Mouse (Mus musculus) intestine, embryonic 14.5 days (tissue): ENCODE results near the gene Slc31a1. TPM values are rescaled to one million over a fixed set of nuclear protein-coding genes. Genes with fewer than 3 reads are reported as not detected.

Experiments
- ATAC-seq: fragments of 200-750 bp; cut with Nextera tagmentation; replicated peaks from 2 replicates; pipeline ENCODE4 v1.8.0; 2017; ENCODE audit warnings: low read depth, moderate number of reproducible peaks, moderate TSS enrichment, moderate library complexity; ENCODE audit not compliant: low FRiP score, low TSS enrichment
- DNase-seq: peaks from one replicate; pipeline ENCODE4 v3.0.0-alpha.2; 2018; ENCODE audit warnings: low spot score
- H3K27ac ChIP-seq: fragments of 300-500 bp; sonication (generic); 2 replicates; pipeline ENCODE4 v1.5.1; 2014; ENCODE audit warnings: low read depth, mild to moderate bottlenecking, control low read depth
- H3K27me3 ChIP-seq: fragments of 300-500 bp; sonication (generic); replicated peaks from 2 replicates; pipeline ENCODE4 v1.6.1; 2014; ENCODE audit warnings: low read length, control low read depth; ENCODE audit not compliant: control insufficient read depth, insufficient read depth
- H3K36me3 ChIP-seq: fragments of 300-500 bp; sonication (generic); 2 replicates; pipeline ENCODE4 v1.6.1; 2014; ENCODE audit warnings: low read length, control low read depth; ENCODE audit not compliant: control insufficient read depth, insufficient read depth
- H3K4me1 ChIP-seq: fragments of 300-500 bp; sonication (generic); replicated peaks from 2 replicates; pipeline ENCODE4 v1.6.1; 2014; ENCODE audit warnings: low read length, control low read depth, mixed read lengths; ENCODE audit not compliant: control insufficient read depth, insufficient read depth
- H3K4me2 ChIP-seq: fragments of 300-500 bp; sonication (generic); 2 replicates; pipeline ENCODE4 v1.6.1; 2014; ENCODE audit warnings: low read length
- H3K4me3 ChIP-seq: fragments of 300-500 bp; sonication (generic); 2 replicates; pipeline ENCODE4 v1.5.1; 2014; ENCODE audit warnings: low read depth, low read length, control low read depth, mixed read lengths
- H3K9ac ChIP-seq: fragments of 300-500 bp; sonication (generic); 2 replicates; pipeline ENCODE4 v1.6.1; 2014; ENCODE audit warnings: mild to moderate bottlenecking, low read length
- H3K9me3 ChIP-seq: fragments of 300-500 bp; sonication (generic); 2 replicates; pipeline ENCODE4 v1.6.1; 2016; ENCODE audit warnings: low read length, control low read depth; ENCODE audit not compliant: control insufficient read depth
- WGBS: fragments of 180-500 bp; shearing (Covaris S2); extraction: QIAGEN DNeasy Blood & Tissue Kit; methylation state at CpG from one replicate; pipeline ENCODE4 v1.1.7; 2014; 5-methylcytosine and 5-hydroxymethylcytosine counted together
- polyA plus RNA-seq: library from polyadenylated mRNA; unstranded; fragments of >200 nt; fragmentation: Nextera tagmentation; extraction: Ambion mirVana; gene quantifications from 2 replicates; pipeline ENCODE4 v1.2.1, GENCODE M21; 2014

The Slc31a1 gene
- polyA plus RNA-seq, 1 experiment from 2014 or later: 59.2 TPM

- Histone ChIP-seq H3K4me2 (no peak overlapping the region), H3K9me3 (no peaks in the 10 kb centered on the region), H3K4me1 (no peaks in the 10 kb centered on the region), H3K4me3 (no peak overlapping the region), H3K27ac (no peak overlapping the region), H3K27me3 (no peaks in the 10 kb centered on the region), H3K36me3 (peaks cover 87% of the 10 kb centered on the region), H3K9ac (no peak overlapping the region)
- no peak for DNase-seq
- no peak for ATAC-seq
- 89% methylated on average over 4 of the region's 4 CpGs for WGBS
Observed at GRCm38 (mm10) chr4:62397616-62398365, 37.3 kb downstream of the Slc31a1 start.

DNA sequence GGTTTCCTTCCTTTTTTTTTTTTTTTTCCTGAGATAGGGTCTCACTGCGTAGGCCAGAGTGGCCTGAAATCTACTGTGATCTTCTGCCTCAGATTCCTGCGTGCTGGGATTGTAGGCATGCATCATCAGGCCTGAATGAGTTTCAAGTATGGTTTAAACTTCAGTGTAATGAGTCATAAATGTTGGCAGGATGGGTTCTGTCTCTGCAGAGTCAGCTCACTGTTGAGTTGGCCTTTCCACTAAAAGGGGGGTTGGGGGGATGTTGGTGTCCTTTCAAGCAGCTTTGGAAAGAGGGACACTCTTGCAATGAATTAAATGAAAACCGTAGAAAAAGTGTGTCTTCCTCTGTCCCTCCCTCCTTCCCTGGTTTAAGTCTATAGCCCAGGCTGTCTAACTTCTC, 38.4 kb downstream of the Slc31a1 start:
- no peaks in the 10 kb centered on the region for H3K4me1 ChIP-seq
- no peaks in the 10 kb centered on the region for H3K9me3 ChIP-seq
- DNase-seq (no peak), ATAC-seq (no peak)
- no peaks in the 10 kb centered on the region for H3K27me3 ChIP-seq
- peaks cover 80% of the 10 kb centered on the region for H3K36me3 ChIP-seq
- no peak overlapping the region for H3K4me2 ChIP-seq
- no peak overlapping the region for H3K4me3 ChIP-seq
- no peak overlapping the region for H3K27ac ChIP-seq
- no peak overlapping the region for H3K9ac ChIP-seq
- 89% methylated on average over 3 of the region's 3 CpGs for WGBS

- H3K4me3 ChIP-seq: no peak overlapping the region
- peaks cover 9% of the 10 kb centered on the region for H3K4me1 ChIP-seq
- H3K27me3 ChIP-seq: no peaks in the 10 kb centered on the region
- DNase-seq: no peak
- no peak overlapping the region for H3K9ac ChIP-seq
- 74% methylated on average over 4 of the region's 4 CpGs for WGBS
- peaks cover 26% of the 10 kb centered on the region for H3K36me3 ChIP-seq
- no peak overlapping the region for H3K27ac ChIP-seq
- H3K9me3 ChIP-seq: no peaks in the 10 kb centered on the region
- ATAC-seq: no peak
- H3K4me2 ChIP-seq: no peak overlapping the region
Observed at GRCm38 (mm10) chr4:62406133-62406532, 45.6 kb downstream of the Slc31a1 start.

DNA sequence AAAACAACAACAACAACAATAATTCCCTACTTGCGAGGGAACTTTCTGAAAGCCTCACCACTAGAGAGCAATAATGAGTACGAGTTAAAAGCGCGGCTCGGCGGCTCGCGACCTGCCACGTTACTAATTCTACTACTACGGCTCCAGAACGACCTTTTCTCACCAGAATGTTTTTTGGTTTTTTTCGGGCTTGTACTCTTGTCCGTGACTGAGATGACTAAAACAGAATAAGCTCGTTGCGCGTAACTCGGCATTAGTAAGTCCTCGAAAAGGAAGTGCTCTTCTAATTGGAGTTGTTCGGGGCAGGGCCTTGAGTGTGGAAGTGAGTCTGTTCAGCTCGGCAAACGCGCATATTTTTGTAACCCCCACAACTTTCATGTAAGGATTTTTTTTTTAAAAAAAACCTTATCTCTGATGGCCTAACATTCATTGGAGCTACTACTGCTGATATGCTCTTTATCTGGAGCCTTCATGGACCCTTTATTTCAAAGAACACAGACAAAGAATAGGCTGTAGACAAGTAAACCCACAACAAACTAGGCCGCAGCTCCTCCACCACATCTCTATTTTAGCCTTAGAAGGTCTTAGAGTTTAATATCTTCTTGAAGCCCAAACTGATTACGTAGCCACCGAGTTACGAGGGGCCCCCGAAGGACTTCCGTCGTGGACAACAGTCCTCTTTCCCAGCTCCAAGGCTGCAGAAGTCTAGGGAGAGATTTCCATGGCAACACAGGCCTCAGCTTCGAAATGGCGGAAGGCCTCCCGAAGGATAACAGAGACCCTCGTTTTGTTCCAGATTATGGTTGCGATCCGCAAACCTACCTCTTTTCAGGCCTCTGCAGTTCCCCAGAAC, 47.4 kb downstream of the Slc31a1 start:
- WGBS: under 1% methylated on average over 35 of the region's 35 CpGs
- Histone ChIP-seq H3K4me3 (peak overlapping the region; percentile 89), H3K27me3 (no peaks in the 10 kb centered on the region), H3K9me3 (no peaks in the 10 kb centered on the region), H3K4me2 (peak overlapping the region; percentile 63), H3K4me1 (peaks cover 9% of the 10 kb centered on the region), H3K9ac (peak overlapping the region; percentile 87), H3K36me3 (peaks cover 27% of the 10 kb centered on the region), H3K27ac (peak overlapping the region; percentile 88)
- peak; percentile 6; the same call in 1 of the 2 replicates for ATAC-seq
- peak; percentile 86 for DNase-seq

DNA sequence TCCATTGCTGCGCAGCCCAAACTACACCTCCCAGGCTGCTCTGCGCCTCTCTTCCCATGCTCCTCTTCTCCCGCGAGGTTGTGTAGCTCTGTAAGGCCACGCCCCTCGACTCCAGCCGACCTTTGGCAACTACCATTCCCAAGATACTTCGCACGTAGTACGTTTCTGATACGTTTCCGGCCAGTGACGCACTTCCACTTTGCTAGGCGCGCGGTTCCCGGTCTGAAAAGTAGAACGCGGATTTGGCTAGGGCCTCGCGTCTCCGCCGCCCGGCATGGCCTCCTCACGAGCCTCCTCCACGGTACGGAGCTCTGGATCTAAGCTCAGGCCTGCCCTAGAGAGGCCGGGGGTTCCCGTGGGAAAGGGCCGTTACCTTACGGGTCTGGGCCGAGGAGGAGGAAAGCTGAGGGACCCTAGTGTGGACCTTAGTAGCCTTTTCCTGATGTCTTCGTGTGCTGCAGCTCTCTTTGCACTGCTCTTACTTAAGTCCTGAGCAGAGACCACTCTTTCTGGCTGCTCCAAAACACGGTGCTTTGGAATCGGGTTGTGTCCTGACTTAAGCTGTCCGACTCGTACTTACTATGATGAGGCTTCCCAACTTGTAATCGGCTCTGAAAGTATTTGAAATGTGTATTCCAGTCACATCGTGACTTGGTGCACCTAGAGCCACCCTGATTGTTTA, 48.2 kb downstream of the Slc31a1 start, which contains the start of the genes Cdc26 and Prpf4:
Cdc26 (minus strand) TSS at position 42 of the 682 bp plus-strand sequence.
Prpf4 (plus strand) TSS at position 197 of the 682 bp plus-strand sequence.
- WGBS: 1% methylated on average over 39 of the region's 39 CpGs

GRCm38 (mm10) chr4:62409615-62410014, 49.1 kb downstream of the Slc31a1 start:
- Histone ChIP-seq H3K27me3 (no peaks in the 10 kb centered on the region), H3K27ac (peak overlapping the region; percentile 88; the same call in 1 of the 2 replicates), H3K36me3 (peaks cover 36% of the 10 kb centered on the region), H3K4me2 (peak overlapping the region; percentile 66), H3K4me3 (peak overlapping the region; percentile 89), H3K9ac (peak overlapping the region; percentile 87), H3K9me3 (no peaks in the 10 kb centered on the region), H3K4me1 (peaks cover 9% of the 10 kb centered on the region)
- 34% methylated on average over 6 of the region's 6 CpGs for WGBS
- ATAC-seq: no peak
- no peak for DNase-seq

More for the DNA sequence above, 48.2 kb downstream of the Slc31a1 start, which contains the start of the genes Cdc26 and Prpf4:
- Histone ChIP-seq H3K9ac (peak within 1 kb of the TSS; percentile 87), H3K4me2 (peak within 1 kb of the TSS; percentile 66), H3K36me3 (peaks cover 35% of the 10 kb centered on the region), H3K27me3 (no peaks in the 10 kb centered on the region), H3K4me3 (peak within 1 kb of the TSS; percentile 89), H3K27ac (peak within 1 kb of the TSS; percentile 88), H3K9me3 (no peaks in the 10 kb centered on the region), H3K4me1 (peaks cover 9% of the 10 kb centered on the region)
- peak; percentile 98 for ATAC-seq
- peak; percentile 94 for DNase-seq

GRCm38 (mm10) chr4:62410325-62410724, 49.8 kb downstream of the Slc31a1 start:
- Histone ChIP-seq H3K4me3 (peak overlapping the region; percentile 89; the same call in 1 of the 2 replicates), H3K27ac (no peak overlapping the region)
- 75% methylated on average over 2 of the region's 2 CpGs for WGBS

DNA sequence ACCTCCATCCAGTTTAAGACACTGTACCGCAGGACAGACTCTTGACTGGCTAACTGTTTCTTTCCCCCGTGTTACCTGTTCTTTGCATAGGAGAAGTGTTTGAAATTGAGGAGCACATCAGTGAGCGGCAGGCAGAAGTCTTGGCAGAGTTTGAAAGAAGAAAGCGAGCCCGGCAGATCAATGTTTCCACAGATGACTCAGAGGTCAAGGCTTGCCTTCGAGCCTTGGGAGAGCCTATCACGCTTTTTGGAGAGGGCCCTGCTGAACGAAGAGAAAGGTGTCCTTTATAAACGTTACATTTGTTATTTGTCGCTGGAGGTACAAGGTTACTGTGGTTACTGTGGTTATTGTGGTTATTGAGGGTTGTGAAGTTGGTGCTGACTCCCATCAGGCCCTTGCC, 51.1 kb downstream of the Slc31a1 start:
- Histone ChIP-seq H3K27ac (no peak overlapping the region), H3K9me3 (no peaks in the 10 kb centered on the region), H3K36me3 (peaks cover 56% of the 10 kb centered on the region), H3K4me1 (peaks cover 9% of the 10 kb centered on the region), H3K4me2 (no peak overlapping the region), H3K27me3 (no peaks in the 10 kb centered on the region), H3K9ac (no peak overlapping the region), H3K4me3 (no peak overlapping the region)
- WGBS: 93% methylated on average over 10 of the region's 10 CpGs
- ATAC-seq (no peak), DNase-seq (no peak)

More at GRCm38 (mm10) chr4:62410325-62410724, 49.8 kb downstream of the Slc31a1 start:
- Histone ChIP-seq H3K9me3 (no peaks in the 10 kb centered on the region), H3K27me3 (no peaks in the 10 kb centered on the region), H3K9ac (no peak overlapping the region), H3K4me1 (peaks cover 9% of the 10 kb centered on the region), H3K4me2 (peak overlapping the region; percentile 66), H3K36me3 (peaks cover 43% of the 10 kb centered on the region)
- no peak for ATAC-seq
- no peak for DNase-seq
